Mouse (Mus musculus) liver, postnatal 0 days (tissue): ENCODE results near the gene Mapk1ip1. TPM values are rescaled to one million over a fixed set of nuclear protein-coding genes. Genes with fewer than 3 reads are reported as not detected.

Experiments used
- ATAC-seq: fragments of 200-750 bp; cut with Nextera tagmentation; 2 replicates; pipeline ENCODE4 v1.8.0; 2017; ENCODE audit warnings: mild to moderate bottlenecking, moderate library complexity
- DNase-seq: peaks from one replicate; pipeline ENCODE4 v3.0.0-alpha.2; 2016
- H3K27ac ChIP-seq: fragments of 300-500 bp; sonication (generic); 2 replicates; pipeline ENCODE4 v1.5.1; 2014; ENCODE audit warnings: antibody characterized with exemption, moderate library complexity, mild to moderate bottlenecking, low read depth
- H3K27me3 ChIP-seq: fragments of 300-500 bp; sonication (generic); 2 replicates; pipeline ENCODE4 v1.6.1; 2014; ENCODE audit warnings: low read length, control low read depth, mixed read lengths; ENCODE audit not compliant: insufficient read depth
- H3K36me3 ChIP-seq: fragments of 300-500 bp; sonication (generic); replicated peaks from 2 replicates; pipeline ENCODE4 v1.6.1; 2014; ENCODE audit warnings: mild to moderate bottlenecking, control low read depth, low read length, moderate library complexity, mixed read lengths; ENCODE audit not compliant: insufficient read depth
- H3K4me1 ChIP-seq: fragments of 300-500 bp; sonication (generic); 2 replicates; pipeline ENCODE4 v1.6.1; 2014; ENCODE audit warnings: antibody characterized with exemption, mild to moderate bottlenecking, control low read depth; ENCODE audit not compliant: insufficient read depth
- H3K4me2 ChIP-seq: fragments of 300-500 bp; sonication (generic); 2 replicates; pipeline ENCODE4 v1.6.1; 2014; ENCODE audit warnings: low read depth, mild to moderate bottlenecking, low read length, moderate library complexity, mixed read lengths
- H3K4me3 ChIP-seq: fragments of 300-500 bp; sonication (generic); 2 replicates; pipeline ENCODE4 v1.5.1; 2014; ENCODE audit warnings: low read depth, low read length
- H3K9ac ChIP-seq: fragments of 300-500 bp; sonication (generic); replicated peaks from 2 replicates; pipeline ENCODE4 v1.6.1; 2014; ENCODE audit warnings: mild to moderate bottlenecking, moderate library complexity
- H3K9me3 ChIP-seq: fragments of 300-500 bp; sonication (generic); 2 replicates; pipeline ENCODE4 v1.6.1; 2016; ENCODE audit warnings: mild to moderate bottlenecking, control low read depth, low read length, mixed read lengths
- CTCF ChIP-seq: sonication (generic); IDR thresholded peaks from 2 replicates; pipeline ENCODE4 v1.5.1; 2016; ENCODE audit warnings: antibody characterized with exemption, low read depth
- EP300 ChIP-seq: IDR thresholded peaks from 2 replicates; pipeline ENCODE4 v1.6.1; 2016; ENCODE audit warnings: antibody characterized with exemption, low read depth, mild to moderate bottlenecking
- WGBS: fragments of 180-500 bp; shearing (Covaris S2); extraction: QIAGEN DNeasy Blood & Tissue Kit; methylation state at CpG from one replicate; pipeline ENCODE4 v1.1.7; 2014; ENCODE audit not compliant: insufficient replicate concordance; 5-methylcytosine and 5-hydroxymethylcytosine counted together
- polyA plus RNA-seq: library from polyadenylated mRNA; unstranded; fragments of >200 nt; fragmentation: Nextera tagmentation; extraction: Ambion mirVana; gene quantifications from 2 replicates; pipeline ENCODE4 v1.2.1, GENCODE M21; 2015

Mapk1ip1 gene
- polyA plus RNA-seq, 1 experiment from 2014 or later = 5.5 TPM

GRCm38 (mm10) chr7:138843421-138843820 lies 2.7 kb downstream of the Mapk1ip1 start:
- no peak overlapping the region; the same call in 1 of the 2 replicates for H3K27ac ChIP-seq
- 0 out of 2 replicates have a peak, but pooled peaks cover 4% of the 10 kb centered on the region for H3K36me3 ChIP-seq
- no peak for TF ChIP-seq CTCF
- H3K4me2 ChIP-seq = no peak overlapping the region; the same call in 1 of the 2 replicates
- peaks cover 39% of the 10 kb centered on the region for H3K4me1 ChIP-seq
- no peak overlapping the region for H3K9ac ChIP-seq
- ATAC-seq (no peak), DNase-seq (no peak)
- no peaks in the 10 kb centered on the region for H3K27me3 ChIP-seq
- WGBS = 50% methylated on average over 4 of the region's 4 CpGs
- H3K4me3 ChIP-seq = no peak overlapping the region
- no peaks in the 10 kb centered on the region for H3K9me3 ChIP-seq

DNA sequence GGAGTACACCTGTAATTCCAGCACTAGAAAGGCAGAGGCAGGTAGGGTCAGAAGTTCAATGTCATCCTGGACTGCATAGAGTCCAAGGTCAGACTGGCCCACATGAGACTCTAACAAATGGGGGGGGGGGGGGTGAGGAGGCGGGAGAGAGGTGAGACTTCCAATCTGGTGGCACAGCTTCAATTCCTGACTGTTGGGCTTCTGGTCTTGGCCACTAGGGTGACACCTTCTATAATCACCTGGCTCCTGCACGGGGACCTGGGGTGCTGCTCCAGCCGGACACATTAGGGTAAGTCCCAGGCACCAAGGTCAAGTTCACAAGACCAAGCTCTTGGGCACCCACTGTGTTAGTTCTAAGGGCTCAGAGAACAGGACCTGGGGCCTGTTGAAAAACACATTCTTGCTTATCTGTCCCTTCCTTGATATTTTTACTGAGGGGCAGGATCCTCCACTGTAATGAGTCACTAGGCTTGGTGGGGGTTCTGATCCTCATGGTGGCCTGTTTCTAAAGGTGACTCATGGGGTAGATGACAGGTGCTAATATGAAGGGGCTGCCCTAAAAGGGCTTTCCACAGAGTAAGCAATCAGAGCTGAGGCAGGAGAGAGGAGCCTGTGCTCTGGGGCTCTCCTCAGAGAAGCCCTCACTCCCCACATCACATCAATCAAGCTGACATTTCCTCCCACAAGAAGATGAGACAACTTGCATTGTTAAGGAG lies 4.5 kb downstream of the Mapk1ip1 start:
- Histone ChIP-seq H3K27me3 (no peaks in the 10 kb centered on the region), H3K9ac (no peak overlapping the region), H3K4me2 (no peak overlapping the region), H3K36me3 (0 out of 2 replicates have a peak, but pooled peaks cover 5% of the 10 kb centered on the region), H3K4me1 (peaks cover 25% of the 10 kb centered on the region), H3K4me3 (no peak overlapping the region), H3K27ac (no peak overlapping the region), H3K9me3 (no peaks in the 10 kb centered on the region)
- ATAC-seq (no peak), DNase-seq (no peak)
- 73% methylated on average over 3 of the region's 3 CpGs for WGBS
- TF ChIP-seq CTCF (peak; percentile 12; the same call in 1 of the 2 replicates), EP300 (no peak)

- H3K27me3 ChIP-seq = no peaks in the 10 kb centered on the region
- TF ChIP-seq CTCF (peak; percentile 86), EP300 (no peak)
- H3K4me1 ChIP-seq = peaks cover 25% of the 10 kb centered on the region
- peaks cover 7% of the 10 kb centered on the region; the same call in 1 of the 2 replicates for H3K36me3 ChIP-seq
- 46% methylated on average over 4 of the region's 4 CpGs for WGBS
- H3K27ac ChIP-seq = no peak overlapping the region
- no peaks in the 10 kb centered on the region for H3K9me3 ChIP-seq
- no peak overlapping the region for H3K9ac ChIP-seq
- peak; percentile 35; the same call in 1 of the 2 replicates for ATAC-seq
- peak; percentile 77 for DNase-seq
- no peak overlapping the region for H3K4me3 ChIP-seq
- no peak overlapping the region for H3K4me2 ChIP-seq
Measured at GRCm38 (mm10) chr7:138840594-138841021, 5.5 kb downstream of the Mapk1ip1 start.

DNA sequence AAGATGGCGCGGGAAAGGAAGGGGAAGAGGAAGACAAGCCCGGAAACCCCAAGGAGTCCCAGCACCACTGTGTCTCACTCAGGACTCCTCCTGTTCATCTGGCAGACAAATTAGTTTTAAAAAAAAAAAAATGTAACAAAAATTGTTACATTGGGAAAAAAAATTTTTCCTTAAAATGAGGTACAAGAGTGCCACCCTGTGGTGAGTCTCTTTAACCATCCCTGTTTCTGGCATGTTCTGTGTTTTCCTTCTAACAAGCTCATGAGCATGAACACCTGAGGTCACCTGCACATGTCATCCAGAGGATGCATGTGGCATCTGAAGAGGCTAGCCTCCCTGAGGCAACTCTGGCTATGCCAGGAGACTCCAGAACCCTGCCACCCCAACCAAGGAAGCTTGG lies 11.0 kb downstream of the Mapk1ip1 start:
- 77% methylated on average over 3 of the region's 3 CpGs for WGBS

GRCm38 (mm10) chr7:138827812-138828211 lies 18.3 kb downstream of the Mapk1ip1 start:
- Histone ChIP-seq H3K4me1 (no peaks in the 10 kb centered on the region), H3K36me3 (no peaks in the 10 kb centered on the region), H3K4me3 (no peak overlapping the region), H3K9me3 (no peaks in the 10 kb centered on the region), H3K27ac (no peak overlapping the region), H3K4me2 (no peak overlapping the region), H3K9ac (no peak overlapping the region), H3K27me3 (no peaks in the 10 kb centered on the region)
- no peak for TF ChIP-seq EP300
- peak; percentile 99 for TF ChIP-seq CTCF
- DNase-seq = peak; percentile 80
- WGBS = 18% methylated on average over 11 of the region's 11 CpGs
- no peak for ATAC-seq

More for the DNA sequence above, 11.0 kb downstream of the Mapk1ip1 start:
- TF ChIP-seq EP300 (no peak), CTCF (no peak)
- Histone ChIP-seq H3K9me3 (no peaks in the 10 kb centered on the region), H3K4me1 (no peaks in the 10 kb centered on the region), H3K4me2 (no peak overlapping the region), H3K27me3 (no peaks in the 10 kb centered on the region), H3K9ac (no peak overlapping the region), H3K4me3 (no peak overlapping the region), H3K27ac (no peak overlapping the region), H3K36me3 (peaks cover 10% of the 10 kb centered on the region; the same call in 1 of the 2 replicates)
- no peak for ATAC-seq
- DNase-seq = no peak

GRCm38 (mm10) chr7:138824995-138825756 lies 20.9 kb downstream of the Mapk1ip1 start:
- Histone ChIP-seq H3K27ac (no peak overlapping the region), H3K4me1 (no peaks in the 10 kb centered on the region), H3K4me3 (no peak overlapping the region), H3K9me3 (no peaks in the 10 kb centered on the region), H3K9ac (no peak overlapping the region), H3K36me3 (no peaks in the 10 kb centered on the region), H3K4me2 (no peak overlapping the region), H3K27me3 (no peaks in the 10 kb centered on the region)
- ATAC-seq (no peak), DNase-seq (no peak)
- no peak for TF ChIP-seq EP300
- no peak for TF ChIP-seq CTCF
- WGBS = 67% methylated on average over 19 of the region's 19 CpGs
